Mouse (Mus musculus): ENCODE measurements around the gene Pnrc2. TPM values are rescaled to one million over a fixed set of nuclear protein-coding genes. Genes with fewer than 3 reads are reported as not detected.

Gene Pnrc2
- polyA plus RNA-seq, 1 experiment from 2014 or later = 234 TPM

GRCm38 (mm10) chr4:135833301-135834123 is 40.1 kb downstream of the Pnrc2 start:
- no peaks in the 10 kb centered on the region for H3K36me3 ChIP-seq (ENCODE audit: control insufficient read depth, insufficient read depth, low read length)
- 50% methylated on average over 12 of the region's 12 CpGs for WGBS
- ATAC-seq (replicated peaks; ENCODE audit: low FRiP score) (peak; percentile 58; the same call in 1 of the 2 replicates), DNase-seq (ENCODE audit: low spot score) (no peak)
- H3K4me3 ChIP-seq (ENCODE audit: low read depth, low read length) = no peak overlapping the region
- H3K9me3 ChIP-seq (ENCODE audit: control insufficient read depth, low read length) = no peaks in the 10 kb centered on the region
- peak overlapping the region; percentile 51 for H3K27ac ChIP-seq (ENCODE audit: low read depth, low read length)
- peak overlapping the region; percentile 5; the same call in 1 of the 2 replicates for H3K4me2 ChIP-seq (ENCODE audit: low read depth, low read length, severe bottlenecking)
- H3K27me3 ChIP-seq (ENCODE audit: control insufficient read depth, insufficient read depth, low read length) = no peaks in the 10 kb centered on the region
- H3K9ac ChIP-seq (ENCODE audit: low read length) = peak overlapping the region; percentile 39; the same call in 1 of the 2 replicates
- H3K4me1 ChIP-seq (replicated peaks; ENCODE audit: control insufficient read depth, insufficient read depth, low read length) = peaks cover 4% of the 10 kb centered on the region

DNA sequence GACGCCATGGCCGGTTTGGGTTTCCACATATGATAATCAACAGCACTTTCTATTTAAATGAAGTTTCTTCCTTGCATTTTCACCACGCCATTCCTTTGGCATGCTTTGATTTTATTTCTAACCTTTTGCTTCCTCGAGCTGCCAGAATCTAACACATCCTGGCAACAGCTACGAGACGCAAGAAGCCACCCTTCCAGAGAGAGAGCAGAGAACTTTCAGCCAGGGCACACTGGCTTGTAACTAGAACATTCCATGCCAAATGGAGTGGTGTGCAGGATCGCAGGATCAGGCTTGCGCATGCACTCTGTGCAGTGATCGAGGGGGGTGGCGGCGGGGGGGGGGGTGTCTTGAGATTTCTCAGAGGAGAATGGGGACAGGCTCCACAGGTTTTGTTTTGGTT is 41.6 kb downstream of the Pnrc2 start:
- WGBS = 84% methylated on average over 11 of the region's 11 CpGs

GRCm38 (mm10) chr4:135828491-135828890 is 45.2 kb downstream of the Pnrc2 start:
- no peaks in the 10 kb centered on the region for H3K9me3 ChIP-seq (ENCODE audit: control insufficient read depth, low read length)
- H3K27me3 ChIP-seq (ENCODE audit: control insufficient read depth, insufficient read depth, low read length) = no peaks in the 10 kb centered on the region
- no peak overlapping the region for H3K4me2 ChIP-seq (ENCODE audit: low read depth, low read length, severe bottlenecking)
- ATAC-seq (replicated peaks; ENCODE audit: low FRiP score) (no peak), DNase-seq (ENCODE audit: low spot score) (peak; percentile 70)
- H3K27ac ChIP-seq (ENCODE audit: low read depth, low read length) = peak overlapping the region; percentile 74; the same call in 1 of the 2 replicates
- no peak overlapping the region for H3K4me3 ChIP-seq (ENCODE audit: low read depth, low read length)
- peak overlapping the region; percentile 35 for H3K9ac ChIP-seq (ENCODE audit: low read length)
- H3K36me3 ChIP-seq (ENCODE audit: control insufficient read depth, insufficient read depth, low read length) = no peaks in the 10 kb centered on the region
- 36% methylated on average over 11 of the region's 11 CpGs for WGBS
- H3K4me1 ChIP-seq (replicated peaks; ENCODE audit: control insufficient read depth, insufficient read depth, low read length) = peaks cover 4% of the 10 kb centered on the region

More for the DNA sequence above, 41.6 kb downstream of the Pnrc2 start:
- Histone ChIP-seq H3K4me3 (ENCODE audit: low read depth, low read length) (no peak overlapping the region), H3K27me3 (ENCODE audit: control insufficient read depth, insufficient read depth, low read length) (no peaks in the 10 kb centered on the region), H3K9ac (ENCODE audit: low read length) (no peak overlapping the region), H3K4me2 (ENCODE audit: low read depth, low read length, severe bottlenecking) (no peak overlapping the region), H3K27ac (ENCODE audit: low read depth, low read length) (no peak overlapping the region), H3K36me3 (ENCODE audit: control insufficient read depth, insufficient read depth, low read length) (no peaks in the 10 kb centered on the region), H3K9me3 (ENCODE audit: control insufficient read depth, low read length) (no peaks in the 10 kb centered on the region), H3K4me1 (replicated peaks; ENCODE audit: control insufficient read depth, insufficient read depth, low read length) (peaks cover 4% of the 10 kb centered on the region)
- no peak for ATAC-seq (replicated peaks; ENCODE audit: low FRiP score)
- no peak for DNase-seq (ENCODE audit: low spot score)

GRCm38 (mm10) chr4:135824254-135824653 is 49.4 kb downstream of the Pnrc2 start:
- H3K27ac ChIP-seq (ENCODE audit: low read depth, low read length) = no peak overlapping the region
- no peaks in the 10 kb centered on the region for H3K27me3 ChIP-seq (ENCODE audit: control insufficient read depth, insufficient read depth, low read length)
- no peak overlapping the region for H3K4me3 ChIP-seq (ENCODE audit: low read depth, low read length)
- H3K4me1 ChIP-seq (replicated peaks; ENCODE audit: control insufficient read depth, insufficient read depth, low read length) = peaks cover 2% of the 10 kb centered on the region; the same call in 1 of the 2 replicates
- WGBS = 49% methylated on average over 8 of the region's 8 CpGs
- no peaks in the 10 kb centered on the region for H3K36me3 ChIP-seq (ENCODE audit: control insufficient read depth, insufficient read depth, low read length)
- ATAC-seq (replicated peaks; ENCODE audit: low FRiP score) (no peak), DNase-seq (ENCODE audit: low spot score) (no peak)
- no peak overlapping the region for H3K4me2 ChIP-seq (ENCODE audit: low read depth, low read length, severe bottlenecking)
- H3K9me3 ChIP-seq (ENCODE audit: control insufficient read depth, low read length) = no peaks in the 10 kb centered on the region
- no peak overlapping the region for H3K9ac ChIP-seq (ENCODE audit: low read length)

DNA sequence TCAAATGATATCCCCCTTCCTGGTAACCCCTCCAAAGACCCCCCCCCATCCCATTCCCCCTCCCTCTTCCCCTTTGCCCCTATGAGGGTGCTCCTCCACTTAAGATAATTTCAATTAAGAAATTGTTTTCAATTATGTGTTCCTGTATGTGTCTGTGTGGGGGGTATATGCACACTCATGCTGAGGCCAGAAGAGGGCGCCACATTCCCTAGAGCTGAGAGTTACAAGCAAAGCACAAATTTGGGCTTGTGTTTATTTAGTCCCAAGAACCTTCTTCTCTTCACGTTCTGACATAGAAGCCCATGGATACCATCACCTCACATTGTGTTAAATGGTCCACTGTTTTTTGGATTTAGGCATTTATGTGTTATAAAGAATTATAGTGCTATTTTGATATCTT is 50.4 kb downstream of the Pnrc2 start:
- Histone ChIP-seq H3K4me1 (replicated peaks; ENCODE audit: control insufficient read depth, insufficient read depth, low read length) (no peaks in the 10 kb centered on the region), H3K9ac (ENCODE audit: low read length) (no peak overlapping the region), H3K4me3 (ENCODE audit: low read depth, low read length) (no peak overlapping the region), H3K27ac (ENCODE audit: low read depth, low read length) (no peak overlapping the region), H3K9me3 (ENCODE audit: control insufficient read depth, low read length) (no peaks in the 10 kb centered on the region), H3K4me2 (ENCODE audit: low read depth, low read length, severe bottlenecking) (no peak overlapping the region), H3K36me3 (ENCODE audit: control insufficient read depth, insufficient read depth, low read length) (no peaks in the 10 kb centered on the region), H3K27me3 (ENCODE audit: control insufficient read depth, insufficient read depth, low read length) (no peaks in the 10 kb centered on the region)
- 75% methylated on average over 2 of the region's 2 CpGs for whole genome bisulfite sequencing
- DNase-seq (ENCODE audit: low spot score) = no peak
- no peak for ATAC-seq (replicated peaks; ENCODE audit: low FRiP score)

DNA sequence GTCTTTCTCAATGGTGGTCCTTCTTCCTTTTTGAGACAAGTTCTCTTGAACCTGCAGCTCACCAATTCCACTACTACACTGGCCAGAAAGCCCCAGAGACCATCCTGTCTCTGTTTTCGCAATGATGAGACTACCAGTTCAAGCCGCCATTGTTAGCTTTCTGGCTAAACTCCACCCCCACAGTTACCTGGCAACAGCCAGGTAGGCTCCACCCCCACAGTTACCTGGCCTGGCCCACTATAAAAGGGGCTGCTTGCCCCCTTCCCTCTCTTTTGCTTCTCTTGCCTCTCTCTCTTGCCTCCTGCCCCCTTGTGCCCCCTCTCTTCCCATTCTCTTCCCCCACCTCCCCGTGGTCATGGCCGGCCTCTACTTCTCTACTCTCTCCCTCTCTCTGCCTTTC is 51.9 kb downstream of the Pnrc2 start:
- no peak overlapping the region for H3K4me2 ChIP-seq (ENCODE audit: low read depth, low read length, severe bottlenecking)
- H3K4me3 ChIP-seq (ENCODE audit: low read depth, low read length) = no peak overlapping the region
- H3K4me1 ChIP-seq (replicated peaks; ENCODE audit: control insufficient read depth, insufficient read depth, low read length) = no peaks in the 10 kb centered on the region
- no peak for ATAC-seq (replicated peaks; ENCODE audit: low FRiP score)
- H3K9me3 ChIP-seq (ENCODE audit: control insufficient read depth, low read length) = no peaks in the 10 kb centered on the region
- 86% methylated on average over 4 of the region's 4 CpGs for WGBS
- no peaks in the 10 kb centered on the region for H3K27me3 ChIP-seq (ENCODE audit: control insufficient read depth, insufficient read depth, low read length)
- no peak overlapping the region for H3K9ac ChIP-seq (ENCODE audit: low read length)
- no peaks in the 10 kb centered on the region for H3K36me3 ChIP-seq (ENCODE audit: control insufficient read depth, insufficient read depth, low read length)
- no peak for DNase-seq (ENCODE audit: low spot score)
- no peak overlapping the region for H3K27ac ChIP-seq (ENCODE audit: low read depth, low read length)

Other genes starting within 250 kb of the Pnrc2 start
- gene Ifnlr1, start 187.6 kb downstream of the Pnrc2 start, polyA plus RNA-seq (2014; fragmentation: Nextera tagmentation; extraction: Ambion mirVana) = 0.32 and 0.59 TPM in 2 replicates
- not detected in 2 replicates for gene Il22ra1, start 145.7 kb downstream of the Pnrc2 start, polyA plus RNA-seq (2014; fragmentation: Nextera tagmentation; extraction: Ambion mirVana)
- gene Myom3, start 114.1 kb downstream of the Pnrc2 start, polyA plus RNA-seq (2014; fragmentation: Nextera tagmentation; extraction: Ambion mirVana) = 0.17 TPM in 1 of 2 replicates, not detected in the other
- gene Srsf10, start 18.1 kb downstream of the Pnrc2 start, polyA plus RNA-seq (2014; fragmentation: Nextera tagmentation; extraction: Ambion mirVana) = 392 and 452 TPM in 2 replicates
- 0.13 and 0.17 TPM in 2 replicates for gene Cnr2, start 21.5 kb upstream of the Pnrc2 start, polyA plus RNA-seq (2014; fragmentation: Nextera tagmentation; extraction: Ambion mirVana)
- 42.3 and 49.2 TPM in 2 replicates for gene Fuca1, start 46.9 kb upstream of the Pnrc2 start, polyA plus RNA-seq (2014; fragmentation: Nextera tagmentation; extraction: Ambion mirVana)
- gene Hmgcl, start 72.6 kb upstream of the Pnrc2 start, polyA plus RNA-seq (2014; fragmentation: Nextera tagmentation; extraction: Ambion mirVana) = 55.9 and 59.9 TPM in 2 replicates
- 29.9 and 32.5 TPM in 2 replicates for gene Gale, start 89.9 kb upstream of the Pnrc2 start, polyA plus RNA-seq (2014; fragmentation: Nextera tagmentation; extraction: Ambion mirVana)
- 169 and 178 TPM in 2 replicates for gene Lypla2, start 98.8 kb upstream of the Pnrc2 start, polyA plus RNA-seq (2014; fragmentation: Nextera tagmentation; extraction: Ambion mirVana)
- gene Pithd1, start 113.4 kb upstream of the Pnrc2 start, polyA plus RNA-seq (2014; fragmentation: Nextera tagmentation; extraction: Ambion mirVana) = 64.9 and 67.6 TPM in 2 replicates
- gene Eloa, start 147.9 kb upstream of the Pnrc2 start, polyA plus RNA-seq (2014; fragmentation: Nextera tagmentation; extraction: Ambion mirVana) = 41.0 and 43.9 TPM in 2 replicates
- gene Rpl11, start 179.6 kb upstream of the Pnrc2 start, polyA plus RNA-seq (2014; fragmentation: Nextera tagmentation; extraction: Ambion mirVana) = 388 and 392 TPM in 2 replicates